Mouse (Mus musculus): Measurements from ENCODE around the gene Rictor.

DNA sequence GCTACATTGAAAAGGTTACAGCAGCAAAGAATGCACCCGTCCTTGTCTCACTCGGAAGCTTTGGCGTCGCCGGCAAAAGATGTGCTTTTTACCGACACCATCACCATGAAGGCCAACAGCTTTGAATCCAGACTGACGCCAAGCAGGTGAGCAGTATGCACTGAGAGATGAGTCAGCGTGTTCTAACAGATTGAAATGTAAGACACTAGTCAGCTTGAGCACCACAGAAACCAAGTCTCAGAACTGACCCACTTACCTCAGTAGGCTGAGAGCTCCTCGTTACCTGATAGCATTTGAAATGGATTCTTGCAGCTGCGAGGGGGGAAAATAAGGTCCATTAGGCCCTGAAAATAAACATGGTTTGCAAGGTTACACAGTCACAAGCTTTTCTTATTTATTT lies 79.1 kb downstream of the Rictor start:
- TF ChIP-seq USF1 (IDR thresholded peaks at IDR 0.05; ENCODE audit: low read depth) (no peak), CTCF (IDR thresholded peaks at IDR 0.05; ENCODE audit: control insufficient read depth, insufficient read depth, insufficient read length) (no peak)

All from C2C12 (cell line).